Mouse (Mus musculus) NIH3T3 (cell line): ENCODE data around the gene Zbtb39.

ENCODE experiments used
- DNase-seq: peaks from one replicate; pipeline ENCODE4 v3.0.0-alpha.2; 2012; ENCODE audit warnings: low read depth

The Zbtb39 gene

DNA sequence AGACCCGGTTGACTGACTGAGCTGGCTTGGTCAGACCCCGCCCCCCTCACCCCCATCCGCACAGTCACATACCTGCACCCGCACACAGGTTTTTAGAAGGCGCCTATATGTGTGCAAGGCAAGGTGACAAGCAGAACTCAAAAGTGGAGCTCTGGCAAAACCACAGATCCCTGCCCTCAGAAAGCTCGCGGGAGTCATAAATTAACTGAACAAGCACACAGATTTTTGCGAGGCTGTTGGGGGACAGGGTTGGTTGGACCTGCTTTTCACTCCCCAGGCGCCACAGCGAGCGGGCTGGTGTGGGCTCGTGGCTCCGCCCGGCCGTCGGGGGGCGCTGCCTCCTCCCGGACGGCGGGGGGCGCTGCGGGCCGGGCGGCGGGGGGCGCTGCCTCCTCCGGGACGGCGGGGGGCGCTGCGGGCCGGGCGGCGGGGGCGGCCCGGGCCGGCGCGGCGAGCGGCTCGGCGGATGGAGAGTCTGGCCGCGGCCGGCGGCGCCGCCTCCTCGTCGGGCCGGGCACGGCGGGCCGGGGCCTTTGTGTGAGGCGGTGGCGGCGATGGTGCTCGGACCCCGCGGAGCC, at the start of gene Zbtb39:
Gene Zbtb39, plus strand, starts transcription at position 456 of the 578 bp plus-strand sequence.
- peak; percentile 92 for DNase-seq

DNA sequence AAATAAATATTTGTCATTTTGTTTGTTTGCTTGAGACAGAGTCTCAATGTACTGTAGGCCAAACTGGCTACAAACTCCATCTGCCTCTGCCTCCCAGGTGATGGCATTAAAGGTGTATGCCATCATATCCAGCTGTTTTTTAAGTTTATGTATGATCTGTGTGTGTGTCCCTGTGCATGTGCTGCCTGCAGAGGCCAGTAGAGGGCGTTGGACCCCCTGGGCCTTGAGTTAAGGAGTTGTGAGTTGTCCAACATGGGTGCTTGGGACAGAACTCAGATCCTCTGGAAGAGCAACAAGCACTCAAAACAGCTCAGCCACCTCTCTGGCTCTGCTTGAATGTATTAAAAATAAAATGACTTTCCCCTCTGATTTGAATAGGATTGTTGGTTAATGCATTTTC, 48.3 kb upstream of the Zbtb39 start:
- DNase-seq = no peak

DNA sequence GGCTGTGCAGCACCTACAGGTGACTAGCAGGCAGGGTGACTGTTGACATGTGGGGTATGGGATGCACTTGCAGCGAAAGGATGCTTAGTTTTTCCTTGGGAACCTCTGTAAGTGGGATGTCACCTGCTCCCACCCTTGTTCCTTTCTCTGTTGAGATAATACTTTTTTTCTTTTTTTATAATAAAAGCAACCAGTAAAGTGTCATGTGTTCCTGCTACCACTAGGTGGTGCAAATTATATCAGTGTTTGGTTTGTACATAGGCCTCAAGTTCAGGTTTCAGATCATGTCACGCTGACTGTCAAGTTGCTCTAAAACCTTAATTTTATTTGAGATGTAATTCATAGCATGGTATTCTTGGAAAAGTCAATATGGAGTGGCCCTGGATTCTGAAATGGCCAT, 44.7 kb upstream of the Zbtb39 start:
- DNase-seq = peak; percentile 69

DNA sequence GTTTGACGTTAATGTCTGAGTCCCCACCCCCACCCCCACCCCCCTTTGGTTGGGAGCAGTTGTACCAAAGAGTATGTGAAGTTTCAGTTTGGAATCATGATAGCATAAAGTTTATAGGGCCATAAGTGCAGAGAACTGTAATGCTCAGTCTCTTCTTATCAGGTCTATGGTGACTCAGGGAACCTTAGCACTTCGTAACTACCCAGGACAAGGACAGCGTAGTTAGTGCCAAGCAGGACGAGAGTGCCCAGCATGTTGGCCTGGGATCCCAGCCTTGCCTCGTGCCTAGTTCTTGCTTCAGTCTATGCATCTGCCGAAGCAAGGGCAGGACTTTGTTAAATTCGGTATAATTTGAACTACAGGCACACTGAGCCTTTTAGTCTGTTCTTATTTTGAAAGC, 43.6 kb upstream of the Zbtb39 start:
- no peak for DNase-seq

DNA sequence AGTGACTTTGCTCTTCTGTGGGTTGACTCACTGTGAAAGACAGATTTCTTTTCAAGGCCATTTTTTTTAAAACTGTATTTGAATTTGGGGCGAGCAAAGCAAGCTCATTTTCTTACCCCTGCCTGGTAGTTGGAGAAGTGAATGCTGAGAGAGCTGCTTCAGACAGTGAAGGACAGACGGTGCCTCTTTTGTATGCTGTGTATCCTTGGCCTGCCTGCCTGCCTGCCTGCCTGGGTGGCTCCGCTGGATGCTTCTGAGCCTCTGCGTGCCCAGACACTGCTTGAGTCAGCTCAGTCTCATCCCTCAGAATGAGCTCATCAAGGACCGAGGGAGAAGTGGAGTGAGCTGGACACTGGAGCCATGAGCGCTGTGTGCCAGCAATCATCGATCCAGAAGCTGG, 40.4 kb upstream of the Zbtb39 start:
- DNase-seq = no peak

DNA sequence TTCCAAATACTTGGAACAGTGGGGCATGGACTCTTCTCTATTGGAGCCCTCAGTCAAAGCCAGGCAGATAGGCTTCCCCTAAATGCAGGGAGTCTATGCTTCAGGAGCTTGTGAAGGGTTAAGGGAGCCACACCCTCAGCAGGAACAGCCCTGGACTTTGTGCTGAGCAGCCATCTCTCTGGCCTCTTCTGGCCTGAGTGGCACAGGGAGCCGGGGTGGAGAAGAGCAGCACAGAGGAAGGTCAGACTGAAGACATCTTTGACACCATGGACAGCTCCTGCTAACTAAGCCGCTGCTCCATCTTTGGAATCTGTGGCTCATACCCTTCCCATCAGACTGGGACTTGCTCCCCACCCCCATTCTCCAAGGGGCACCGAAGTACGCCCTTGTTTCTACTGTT, 36.0 kb upstream of the Zbtb39 start:
- peak; percentile 58 for DNase-seq

DNA sequence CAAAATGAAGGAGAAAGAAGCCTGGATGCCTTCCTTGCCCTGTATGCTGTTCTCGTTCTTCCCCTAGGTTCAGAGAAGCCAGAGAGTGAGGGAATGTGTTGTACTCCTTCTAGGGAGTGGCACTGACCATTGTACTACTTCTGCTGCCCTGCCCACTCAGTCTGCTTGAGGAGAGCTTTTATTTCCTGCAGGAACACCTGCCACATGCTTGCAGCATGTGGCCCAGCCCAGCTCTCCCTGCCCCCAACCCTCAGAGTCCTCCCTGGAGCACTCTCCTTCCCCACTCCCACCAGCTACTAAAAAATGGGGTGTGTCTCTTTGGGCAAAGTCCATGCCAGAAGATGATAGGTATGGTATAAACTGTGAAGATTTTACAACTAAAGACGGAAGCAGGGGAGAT, 35.0 kb upstream of the Zbtb39 start:
- DNase-seq = no peak

DNA sequence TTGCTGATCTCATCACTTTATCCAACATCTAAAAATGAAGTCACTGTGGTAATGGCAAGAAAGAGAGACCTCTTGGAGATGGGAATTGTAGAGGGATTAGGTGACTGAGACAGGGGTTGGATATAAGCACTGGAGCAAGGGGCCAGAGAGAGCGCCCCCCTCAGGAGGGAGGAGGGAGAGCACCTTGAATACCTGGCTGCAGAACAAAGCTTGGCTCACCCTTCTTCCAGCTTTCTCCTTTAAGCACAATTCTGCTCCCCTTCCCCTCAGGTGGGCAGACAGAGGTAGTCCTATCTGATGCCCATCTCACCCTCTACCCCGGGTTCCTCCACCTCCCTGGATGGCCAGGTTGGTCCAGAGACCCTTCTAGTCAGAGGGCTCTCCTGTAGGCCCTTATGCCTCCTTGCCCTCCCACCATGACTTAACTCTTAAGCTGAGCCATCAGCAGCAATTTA, 34.5 kb upstream of the Zbtb39 start, which contains the start of gene Myo1a:
Gene Myo1a, plus strand, starts transcription at position 405 of the 455 bp plus-strand sequence.
- DNase-seq = no peak

DNA sequence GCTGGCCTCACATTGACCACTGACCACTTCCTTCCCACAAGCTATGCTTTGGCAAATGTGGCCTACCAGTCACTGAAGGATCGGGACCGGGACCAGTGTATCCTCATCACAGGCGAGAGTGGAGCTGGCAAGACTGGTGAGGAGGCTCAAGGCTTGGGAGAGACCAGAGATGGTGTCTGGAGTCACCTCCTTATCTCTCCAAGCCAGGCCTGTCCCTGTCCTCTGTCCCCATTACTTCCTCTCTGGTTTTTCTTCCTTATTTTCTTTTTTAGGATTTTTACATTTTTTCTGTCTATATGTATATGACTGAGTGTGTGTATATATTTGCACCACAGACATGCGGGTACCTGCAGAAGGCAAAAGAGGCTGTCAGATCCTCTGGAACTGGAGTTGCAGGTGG, 33.6 kb upstream of the Zbtb39 start:
- DNase-seq = no peak

DNA sequence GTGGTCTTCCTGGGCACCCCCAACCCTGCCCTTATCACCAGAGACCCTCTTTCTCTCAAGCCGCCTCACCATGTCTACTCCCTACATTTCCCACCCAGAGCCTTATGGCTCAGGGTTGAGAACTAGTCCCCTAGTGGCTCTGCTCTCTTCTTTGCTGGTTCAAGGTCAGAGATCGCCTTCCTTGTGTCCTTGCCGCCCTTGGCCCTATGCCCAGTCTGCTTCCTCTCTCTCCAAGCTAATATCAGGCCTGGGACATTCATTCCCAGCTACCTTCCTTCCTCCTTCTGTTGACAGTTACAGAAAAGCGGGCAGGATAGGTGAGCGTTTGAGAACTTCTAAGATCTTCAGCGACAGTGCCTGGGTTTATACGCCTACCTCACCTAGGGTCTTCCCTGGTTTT, 31.6 kb upstream of the Zbtb39 start:
- DNase-seq = no peak

DNA sequence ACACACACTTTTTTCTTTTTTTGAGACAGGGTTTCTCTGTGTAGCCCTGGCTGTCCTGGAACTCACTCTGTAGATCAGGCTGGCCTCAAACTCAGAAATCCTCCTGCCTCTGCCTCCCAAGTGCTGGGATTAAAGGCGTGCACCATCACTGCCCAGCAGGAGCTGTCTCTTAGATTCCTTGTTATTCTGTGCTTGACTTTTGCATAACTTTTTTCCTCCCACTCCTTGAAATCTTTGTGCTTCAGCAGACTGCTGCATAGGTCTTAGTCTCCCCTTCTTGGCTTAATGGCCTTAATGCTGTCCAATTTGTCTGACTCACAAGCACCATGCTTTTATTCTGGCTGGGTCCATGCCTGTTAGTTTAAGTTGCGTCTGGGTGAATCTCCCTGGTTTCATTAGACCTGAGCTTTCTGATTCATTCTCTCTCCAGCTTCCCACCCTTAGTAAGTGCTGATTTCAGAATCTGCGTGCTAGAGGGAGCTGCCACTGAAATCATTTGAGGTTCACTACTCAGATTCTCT, 30.4 kb upstream of the Zbtb39 start:
- peak; percentile 62 for DNase-seq

DNA sequence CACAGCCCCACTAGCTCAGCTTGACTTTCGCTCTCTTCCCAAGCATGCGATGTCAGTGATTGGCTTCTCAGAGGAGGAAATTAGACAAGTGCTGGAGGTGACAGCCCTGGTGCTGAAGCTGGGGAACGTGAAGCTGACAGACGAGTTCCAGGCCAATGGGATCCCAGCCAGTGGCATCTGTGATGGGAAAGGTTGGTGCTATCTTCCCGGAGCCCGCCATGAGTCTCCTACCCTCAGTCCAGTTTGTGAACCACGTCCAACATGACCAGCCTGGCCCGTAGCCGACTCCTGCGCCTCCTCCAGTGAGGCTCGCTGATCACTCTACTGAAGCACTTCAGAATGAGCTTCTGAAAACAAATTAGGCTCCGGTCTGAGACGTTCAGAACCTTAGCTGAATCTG, 29.0 kb upstream of the Zbtb39 start:
- DNase-seq = no peak

DNA sequence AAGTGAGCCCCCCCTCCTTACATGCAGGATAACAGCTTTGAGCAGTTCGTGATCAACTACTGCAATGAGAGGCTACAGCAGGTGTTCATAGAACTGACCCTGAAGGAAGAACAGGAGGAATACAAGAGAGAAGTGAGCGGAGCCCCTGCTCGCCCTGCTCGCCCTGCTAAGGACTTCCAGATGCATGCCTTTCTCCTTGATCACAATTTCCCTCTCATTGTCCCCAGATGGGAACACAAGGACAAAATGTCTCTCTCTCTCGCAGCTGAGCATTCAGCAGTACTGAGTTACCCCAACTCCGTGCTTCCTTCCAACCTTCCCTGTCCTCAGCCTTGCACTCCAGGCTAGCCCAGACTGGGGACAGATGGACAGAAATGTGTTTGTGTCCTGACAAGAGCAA, 26.6 kb upstream of the Zbtb39 start:
- DNase-seq = peak; percentile 31

DNA sequence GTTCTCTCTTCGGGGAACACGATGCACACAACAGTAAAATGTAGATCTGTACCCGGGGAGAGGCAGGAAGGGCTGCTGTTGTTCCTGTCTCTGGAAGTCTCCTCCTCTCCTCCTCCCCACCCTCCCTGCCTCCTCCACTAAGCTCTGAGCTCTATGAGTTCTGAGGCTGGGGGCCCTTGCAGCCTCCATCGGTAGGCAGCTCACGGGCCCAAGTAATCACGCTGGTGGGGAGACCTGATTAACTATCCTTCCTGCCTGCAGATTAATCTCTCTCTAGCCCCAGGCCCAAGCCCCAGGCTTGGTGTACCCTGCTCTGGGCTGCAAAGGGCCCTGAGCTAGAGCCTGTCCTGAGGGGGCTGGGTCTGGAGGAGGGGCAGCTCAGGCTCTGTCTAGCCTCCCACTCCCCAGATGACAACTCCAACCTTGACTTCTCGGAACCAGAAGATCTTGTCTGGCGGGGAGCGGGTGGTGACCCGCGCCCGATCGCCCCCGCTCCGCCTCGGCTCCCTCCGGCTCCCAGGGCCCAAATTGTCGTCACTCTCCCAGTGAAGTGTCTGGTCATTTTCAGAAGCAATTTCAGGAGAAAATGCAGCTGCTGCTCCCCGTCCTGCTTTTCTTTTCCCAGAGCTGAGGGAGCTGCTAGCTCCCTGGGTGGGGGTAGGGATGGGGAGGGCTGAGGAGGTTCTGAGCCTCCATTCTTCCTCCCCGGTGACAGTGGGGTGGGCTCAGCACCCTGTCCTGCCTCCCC, 17.5 kb upstream of the Zbtb39 start:
- DNase-seq = no peak

DNA sequence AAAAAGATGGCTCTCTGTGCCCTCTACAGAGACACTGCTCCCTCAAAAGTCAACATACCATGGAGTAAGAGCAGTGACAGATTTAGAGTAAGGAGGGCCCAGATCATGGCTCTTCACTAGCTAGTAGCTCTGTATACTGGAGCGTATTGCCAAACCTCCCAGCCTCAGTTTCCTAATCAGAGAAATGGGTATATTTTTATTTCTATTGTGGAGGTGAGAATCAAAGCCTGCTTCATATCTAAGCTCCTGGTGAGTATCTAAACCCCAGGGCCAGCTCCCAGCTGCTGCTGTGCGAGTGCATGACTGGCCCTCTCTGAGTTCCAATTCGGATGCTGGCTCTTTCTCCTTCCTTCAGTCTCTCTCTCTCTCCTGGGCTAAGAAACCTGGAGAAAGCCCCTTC, 15.2 kb upstream of the Zbtb39 start, which contains the start of gene Tac2:
Gene Tac2, plus strand, starts transcription at position 301 of the 400 bp plus-strand sequence.
- DNase-seq = no peak

DNA sequence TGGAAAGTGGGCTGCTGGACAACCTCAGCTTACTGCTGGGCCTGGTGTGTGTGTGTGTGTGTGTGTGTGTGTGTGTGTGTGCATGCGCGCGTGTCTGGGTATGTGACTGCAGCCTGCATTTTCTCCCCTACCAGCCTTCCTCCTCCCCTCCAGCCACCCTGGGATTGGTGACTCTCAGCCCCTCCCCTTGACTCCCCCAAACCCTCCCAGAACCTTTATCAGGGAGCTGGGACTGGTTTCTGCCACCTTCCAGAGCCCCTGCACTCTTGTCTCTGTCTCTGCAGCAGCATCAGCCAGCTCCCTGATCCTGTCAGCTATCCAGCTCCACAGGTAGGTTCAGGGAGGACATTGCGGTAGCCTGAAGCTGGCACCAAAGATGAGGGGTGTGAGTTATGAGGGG, 14.2 kb upstream of the Zbtb39 start:
- no peak for DNase-seq

DNA sequence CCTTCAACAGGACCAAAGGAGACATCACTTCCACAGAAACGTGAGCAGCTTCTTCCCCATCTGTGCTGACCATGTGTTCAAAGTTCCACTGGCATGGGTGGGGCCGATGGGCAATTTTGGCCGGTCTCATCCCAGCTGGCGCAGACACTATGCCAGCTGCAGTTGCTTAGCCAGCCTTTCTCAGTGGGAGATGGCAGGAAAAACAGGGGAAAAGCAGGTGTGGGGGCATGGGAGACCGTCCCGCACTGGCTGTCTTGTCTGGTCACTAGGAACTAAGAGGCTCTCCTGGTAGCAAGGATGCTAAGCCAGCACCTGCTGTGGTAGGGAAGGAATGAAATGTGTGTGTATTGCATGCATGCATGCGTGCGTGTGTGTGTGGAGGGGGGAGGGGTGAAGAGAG, 10.9 kb upstream of the Zbtb39 start:
- no peak for DNase-seq

DNA sequence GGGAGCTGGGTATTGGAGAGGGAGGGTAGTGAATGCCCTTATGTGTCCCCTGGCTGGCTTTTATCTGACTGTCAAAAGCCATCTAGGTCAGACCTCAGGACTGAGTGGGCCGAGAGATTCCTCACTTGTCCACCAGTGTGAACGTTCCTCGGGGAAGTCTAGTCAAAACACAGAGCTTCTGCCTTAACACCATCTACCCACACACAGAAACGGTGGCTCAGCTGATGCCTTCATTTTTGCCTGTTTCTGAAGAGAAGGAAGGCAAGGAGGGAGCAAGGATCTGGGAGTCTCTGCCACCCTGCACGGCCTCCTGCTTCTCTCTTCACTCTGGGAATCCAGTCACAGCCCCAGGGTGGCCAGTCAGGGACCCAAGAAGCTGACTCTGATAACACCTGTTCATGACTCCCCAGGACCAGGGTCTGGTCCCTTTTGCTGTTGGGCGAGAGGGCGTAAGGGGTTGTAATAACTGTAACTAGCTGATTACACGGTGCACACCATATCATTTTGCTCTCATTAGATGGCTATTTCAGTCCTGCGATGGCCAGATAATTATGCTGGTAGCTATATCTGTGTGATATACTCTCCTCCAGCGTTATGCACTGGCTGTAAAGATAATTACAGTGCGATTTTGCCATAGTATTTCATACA, 8.9 kb upstream of the Zbtb39 start:
- no peak for DNase-seq

DNA sequence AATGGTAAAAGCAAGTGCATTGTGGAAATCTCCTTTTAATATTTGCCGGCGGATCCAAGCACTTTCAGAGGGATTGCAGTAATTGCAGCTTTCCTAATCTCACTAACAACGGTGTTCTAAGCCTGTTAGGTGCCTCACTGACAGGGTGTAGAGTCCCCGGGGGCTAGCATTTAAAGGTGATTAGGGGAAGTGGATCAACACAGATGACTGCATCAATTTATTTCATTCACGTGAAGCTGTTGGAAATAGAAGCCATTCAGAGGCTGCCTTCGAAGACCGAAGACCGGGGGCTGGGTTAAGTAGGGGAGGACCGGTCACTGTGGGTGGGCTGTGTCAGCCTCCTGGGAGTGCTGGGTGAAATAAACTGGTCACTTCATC, 8.4 kb upstream of the Zbtb39 start:
- no peak for DNase-seq

DNA sequence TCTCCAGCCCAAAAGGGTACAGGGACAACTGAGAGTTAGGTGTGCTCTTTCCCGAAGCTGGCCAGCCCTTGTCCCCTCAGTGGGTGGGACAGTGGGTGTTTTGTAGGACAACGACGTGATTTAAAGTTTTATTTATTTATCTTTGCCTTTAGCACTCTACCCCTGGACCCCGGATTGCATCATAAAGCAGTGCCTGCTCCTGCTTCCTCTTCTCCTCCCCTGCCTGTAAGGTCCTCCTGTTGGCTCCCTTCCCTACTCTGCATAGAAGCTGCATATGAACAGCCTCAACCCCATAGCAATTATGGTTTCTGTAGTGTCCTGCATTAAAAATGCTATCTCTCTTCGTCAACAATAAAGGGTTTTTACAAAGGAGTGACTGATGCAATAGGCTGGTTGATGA, 7.9 kb upstream of the Zbtb39 start:
- DNase-seq = peak; percentile 19

DNA sequence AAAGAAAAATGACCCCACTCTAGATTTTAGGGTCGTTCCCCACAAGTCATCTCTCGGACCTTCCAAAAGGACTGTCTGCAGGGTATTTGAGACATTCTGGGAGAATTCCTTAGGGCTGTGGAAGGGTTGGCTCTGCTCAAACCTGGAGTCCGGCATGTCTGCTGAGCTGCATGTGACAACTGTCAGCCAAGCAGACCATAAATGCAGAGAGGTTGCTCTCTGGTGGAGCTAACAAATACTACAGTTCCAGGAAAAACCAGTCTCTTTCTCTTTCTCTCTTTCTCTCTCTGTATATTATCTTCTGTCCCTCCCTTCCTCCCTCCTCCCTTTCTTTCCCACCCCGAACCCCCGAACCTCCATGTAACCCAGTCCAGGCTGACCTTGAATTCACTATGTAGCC, 4.9 kb upstream of the Zbtb39 start:
- DNase-seq = peak; percentile 41

DNA sequence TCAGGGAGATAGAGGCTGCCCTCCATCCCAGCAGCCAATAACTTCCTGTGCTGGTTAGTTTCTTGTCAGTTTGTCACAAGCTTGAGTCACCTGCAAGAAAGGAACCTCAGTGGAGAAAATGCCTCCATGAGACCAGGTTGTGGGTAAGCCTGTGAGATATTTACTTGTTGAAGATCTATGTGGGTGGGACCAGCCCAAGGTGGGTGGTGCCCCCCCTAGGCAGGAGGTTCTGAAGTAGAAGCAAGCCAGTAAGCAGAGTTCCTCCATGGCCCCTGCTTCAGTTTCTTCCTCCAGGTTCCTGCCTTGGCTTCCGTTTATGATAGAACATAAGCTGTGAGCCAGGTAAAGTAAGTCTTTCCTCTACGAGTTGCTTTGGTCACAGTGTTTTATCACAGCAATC, 3.1 kb upstream of the Zbtb39 start:
- no peak for DNase-seq

DNA sequence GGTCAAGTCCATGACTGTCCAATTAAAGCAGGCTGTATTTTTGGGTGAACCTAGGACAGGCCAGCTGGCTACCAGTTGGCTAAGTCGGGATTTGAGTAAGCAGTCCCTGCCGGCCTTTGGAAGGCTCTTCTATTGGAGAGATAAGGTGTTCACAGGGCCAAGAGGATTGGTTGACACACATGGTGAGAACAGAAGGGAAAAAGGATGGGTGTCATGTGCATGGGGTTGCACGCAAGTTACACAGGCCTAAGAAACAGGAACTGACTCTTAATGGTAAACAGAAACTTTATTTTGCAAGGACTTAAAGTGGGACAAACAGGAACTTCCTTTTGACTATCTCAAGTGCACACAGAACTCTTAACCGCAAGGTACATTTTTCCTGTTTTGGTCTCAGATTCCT, 2.4 kb upstream of the Zbtb39 start:
- DNase-seq = no peak
